Mouse (Mus musculus): ENCODE results near the gene Slc35d2. TPM values are rescaled to one million over a fixed set of nuclear protein-coding genes. Genes with fewer than 3 reads are reported as not detected.

The Slc35d2 gene
- 10.9 and 13.8 TPM in 2 replicates for polyA plus RNA-seq (2012; rRNA removed)

DNA sequence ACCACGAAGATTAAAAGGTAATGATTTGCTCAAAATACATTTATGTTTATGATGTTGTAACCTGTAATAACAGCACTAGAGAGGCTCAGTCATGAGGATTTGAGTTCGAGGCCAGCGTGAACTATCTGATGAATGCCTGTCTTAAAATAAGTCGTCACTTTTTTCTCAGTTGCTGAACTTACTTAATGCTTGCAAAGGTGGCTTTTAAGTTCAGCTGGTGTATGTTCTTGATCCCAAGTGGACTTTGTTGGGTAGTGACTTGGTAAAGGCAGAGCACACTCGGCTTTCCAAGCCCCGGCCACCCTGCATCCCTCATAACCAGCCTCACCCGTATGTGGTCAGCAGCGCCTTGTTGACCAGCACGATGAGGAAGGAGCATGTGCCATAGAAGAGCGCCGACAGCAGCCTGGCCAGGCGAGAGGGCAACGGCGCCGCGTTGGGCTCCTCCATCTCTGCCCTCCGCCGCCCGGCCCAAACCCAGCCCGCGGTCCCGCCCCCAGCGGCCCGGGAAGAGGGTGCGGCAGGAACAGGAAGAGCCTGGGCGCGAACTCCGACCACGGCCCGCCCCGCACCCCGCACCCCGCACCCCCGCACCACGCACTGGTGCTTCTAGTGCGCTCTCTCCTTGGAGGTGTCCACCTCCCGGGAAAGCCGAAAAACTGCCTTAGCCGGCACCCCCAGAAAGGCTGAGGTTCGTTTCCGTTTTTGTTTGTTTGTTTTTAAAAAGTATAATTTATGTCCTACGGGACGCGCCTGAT, at the start of gene Slc35d2:
Slc35d2 (minus strand) TSS at position 511 of the 758 bp plus-strand sequence.
- Histone ChIP-seq H3K27me3 (replicated peaks; ENCODE audit: control insufficient read depth, insufficient read depth, low read length) (no peaks in the 10 kb centered on the region), H3K4me1 (ENCODE audit: control insufficient read depth, insufficient read depth, low read length) (peaks cover 5% of the 10 kb centered on the region; the same call in 1 of the 2 replicates), H3K36me3 (ENCODE audit: control insufficient read depth, insufficient read depth, low read length) (no peaks in the 10 kb centered on the region), H3K27ac (ENCODE audit: insufficient read depth, low read depth, low read length) (peak within 1 kb of the TSS; percentile 88), H3K4me3 (ENCODE audit: insufficient read depth, low read depth, low read length) (peak within 1 kb of the TSS; percentile 66)
- 5% methylated on average over 44 of the region's 44 CpGs for WGBS
- DNase-seq = peak; percentile 86
- peak; percentile 18 for TF ChIP-seq POLR2A (IDR thresholded peaks at IDR 0.05; ENCODE audit: low read depth, low read length)
- TF ChIP-seq CTCF (conservative IDR thresholded peaks at IDR 0.05; ENCODE audit: insufficient read depth, insufficient read length, low read depth, low read length) = no peak

DNA sequence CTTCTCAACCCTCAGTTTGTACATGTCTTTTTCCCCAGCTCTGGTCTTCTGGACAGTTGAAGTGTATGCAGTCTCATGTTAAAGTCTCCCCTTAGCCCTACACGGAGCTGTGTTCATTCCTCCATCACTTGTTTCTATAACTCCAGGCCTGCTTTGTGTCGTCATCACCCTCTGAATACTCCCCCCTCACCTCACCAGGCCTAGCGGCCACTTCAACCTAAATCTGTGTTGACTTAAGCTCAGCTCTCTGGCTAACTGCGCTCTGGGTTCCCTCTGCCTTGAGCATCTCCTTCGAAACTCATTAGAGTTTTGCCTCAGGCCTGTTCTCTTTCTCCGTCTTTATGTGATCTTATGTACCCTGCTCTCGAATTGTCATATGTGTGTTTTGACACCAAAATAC, 48.8 kb upstream of the Slc35d2 start:
- H3K27me3 ChIP-seq (replicated peaks; ENCODE audit: control insufficient read depth, insufficient read depth, low read length) = no peaks in the 10 kb centered on the region
- peaks cover 3% of the 10 kb centered on the region; the same call in 1 of the 2 replicates for H3K4me1 ChIP-seq (ENCODE audit: control insufficient read depth, insufficient read depth, low read length)
- no peak overlapping the region for H3K27ac ChIP-seq (ENCODE audit: insufficient read depth, low read depth, low read length)
- H3K4me3 ChIP-seq (ENCODE audit: insufficient read depth, low read depth, low read length) = no peak overlapping the region
- WGBS = 83% methylated on average over 7 of the region's 7 CpGs
- DNase-seq = no peak
- TF ChIP-seq POLR2A (IDR thresholded peaks at IDR 0.05; ENCODE audit: low read depth, low read length) (no peak), CTCF (conservative IDR thresholded peaks at IDR 0.05; ENCODE audit: insufficient read depth, insufficient read length, low read depth, low read length) (no peak)
- 0 out of 2 replicates have a peak, but pooled peaks cover 1% of the 10 kb centered on the region for H3K36me3 ChIP-seq (ENCODE audit: control insufficient read depth, insufficient read depth, low read length)

DNA sequence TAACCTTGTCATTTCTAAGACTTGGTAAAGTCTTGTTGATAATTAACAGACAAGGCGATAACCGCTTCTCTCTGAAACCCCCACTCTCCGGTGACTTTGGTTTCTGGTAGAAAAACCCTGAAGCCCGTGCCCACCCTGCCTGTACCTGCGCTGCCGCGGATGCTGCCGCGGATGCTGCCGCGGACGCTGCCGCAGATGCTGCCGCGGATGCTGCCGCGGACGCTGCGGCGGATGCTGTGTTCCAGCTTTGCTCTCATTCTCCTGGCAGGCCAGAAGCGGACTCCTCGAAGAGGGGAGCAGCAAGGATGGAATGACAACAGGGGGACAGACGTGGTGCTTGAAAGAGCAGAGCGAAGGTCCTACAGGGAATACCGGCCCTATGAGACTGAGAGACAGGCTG, 40.6 kb upstream of the Slc35d2 start:
- Histone ChIP-seq H3K36me3 (ENCODE audit: control insufficient read depth, insufficient read depth, low read length) (no peaks in the 10 kb centered on the region), H3K27ac (ENCODE audit: insufficient read depth, low read depth, low read length) (no peak overlapping the region), H3K27me3 (replicated peaks; ENCODE audit: control insufficient read depth, insufficient read depth, low read length) (no peaks in the 10 kb centered on the region), H3K4me3 (ENCODE audit: insufficient read depth, low read depth, low read length) (no peak overlapping the region), H3K4me1 (ENCODE audit: control insufficient read depth, insufficient read depth, low read length) (no peaks in the 10 kb centered on the region)
- no peak for DNase-seq
- WGBS = 97% methylated on average over 25 of the region's 25 CpGs
- TF ChIP-seq POLR2A (IDR thresholded peaks at IDR 0.05; ENCODE audit: low read depth, low read length) = no peak
- no peak for TF ChIP-seq CTCF (conservative IDR thresholded peaks at IDR 0.05; ENCODE audit: insufficient read depth, insufficient read length, low read depth, low read length)

DNA sequence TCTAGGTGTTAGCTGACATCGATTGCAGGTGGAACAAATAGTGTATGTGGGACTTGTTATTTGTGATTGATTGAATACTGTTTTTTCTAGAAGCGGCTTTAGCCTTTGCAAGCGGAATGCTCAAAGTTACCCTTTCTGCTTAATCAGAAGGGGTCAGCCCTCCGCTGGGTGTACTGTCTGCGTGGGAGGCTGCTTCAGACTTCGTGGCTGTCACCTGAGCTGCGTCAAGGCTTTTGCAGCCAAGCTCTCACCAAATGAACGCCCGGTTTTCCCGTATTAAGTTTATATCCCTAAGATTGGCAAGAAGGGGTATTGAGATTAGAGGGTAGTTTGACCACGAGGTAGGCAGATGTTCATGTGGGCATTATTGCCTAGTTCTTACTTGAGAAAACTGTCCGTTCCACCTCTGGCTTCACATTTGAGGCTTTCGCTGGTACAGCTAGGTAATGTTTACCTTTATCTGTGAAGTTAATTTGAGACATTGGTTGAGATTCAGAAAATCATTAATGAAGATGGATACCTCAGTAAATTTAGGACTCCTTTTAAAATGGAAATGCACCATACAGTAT, 34.1 kb upstream of the Slc35d2 start:
- Histone ChIP-seq H3K27me3 (replicated peaks; ENCODE audit: control insufficient read depth, insufficient read depth, low read length) (no peaks in the 10 kb centered on the region), H3K4me1 (ENCODE audit: control insufficient read depth, insufficient read depth, low read length) (peaks cover 4% of the 10 kb centered on the region; the same call in 1 of the 2 replicates), H3K36me3 (ENCODE audit: control insufficient read depth, insufficient read depth, low read length) (no peaks in the 10 kb centered on the region), H3K27ac (ENCODE audit: insufficient read depth, low read depth, low read length) (no peak overlapping the region), H3K4me3 (ENCODE audit: insufficient read depth, low read depth, low read length) (peak overlapping the region; percentile 71)
- WGBS = 37% methylated on average over 13 of the region's 13 CpGs
- TF ChIP-seq POLR2A (IDR thresholded peaks at IDR 0.05; ENCODE audit: low read depth, low read length) = no peak
- DNase-seq = peak; percentile 54

DNA sequence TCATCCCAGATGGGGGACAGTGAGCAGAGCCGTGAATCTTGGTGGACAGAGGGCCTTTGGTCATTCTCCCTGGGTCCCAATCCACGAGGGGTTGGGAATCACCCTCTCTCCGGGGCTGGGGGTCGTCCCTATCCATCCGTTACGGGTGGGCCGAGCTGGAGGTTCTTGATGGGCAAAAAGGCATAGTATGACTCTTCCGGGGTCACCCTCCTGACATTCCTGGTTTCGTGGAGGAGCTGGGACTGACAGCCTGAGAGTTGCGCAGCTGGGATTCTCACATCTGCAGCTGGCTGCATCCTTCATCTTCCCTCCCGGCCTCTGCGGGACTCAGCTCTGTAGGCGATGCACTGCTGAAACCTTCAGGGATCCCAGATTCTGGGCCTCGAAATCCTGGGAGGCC, 33.5 kb upstream of the Slc35d2 start:
- WGBS = 8% methylated on average over 14 of the region's 14 CpGs
- DNase-seq = no peak
- TF ChIP-seq CTCF (conservative IDR thresholded peaks at IDR 0.05; ENCODE audit: insufficient read depth, insufficient read length, low read depth, low read length) = no peak
- no peak for TF ChIP-seq POLR2A (IDR thresholded peaks at IDR 0.05; ENCODE audit: low read depth, low read length)
- H3K27ac ChIP-seq (ENCODE audit: insufficient read depth, low read depth, low read length) = no peak overlapping the region
- peaks cover 4% of the 10 kb centered on the region; the same call in 1 of the 2 replicates for H3K4me1 ChIP-seq (ENCODE audit: control insufficient read depth, insufficient read depth, low read length)
- no peaks in the 10 kb centered on the region for H3K36me3 ChIP-seq (ENCODE audit: control insufficient read depth, insufficient read depth, low read length)
- no peaks in the 10 kb centered on the region for H3K27me3 ChIP-seq (replicated peaks; ENCODE audit: control insufficient read depth, insufficient read depth, low read length)
- peak overlapping the region; percentile 71 for H3K4me3 ChIP-seq (ENCODE audit: insufficient read depth, low read depth, low read length)

DNA sequence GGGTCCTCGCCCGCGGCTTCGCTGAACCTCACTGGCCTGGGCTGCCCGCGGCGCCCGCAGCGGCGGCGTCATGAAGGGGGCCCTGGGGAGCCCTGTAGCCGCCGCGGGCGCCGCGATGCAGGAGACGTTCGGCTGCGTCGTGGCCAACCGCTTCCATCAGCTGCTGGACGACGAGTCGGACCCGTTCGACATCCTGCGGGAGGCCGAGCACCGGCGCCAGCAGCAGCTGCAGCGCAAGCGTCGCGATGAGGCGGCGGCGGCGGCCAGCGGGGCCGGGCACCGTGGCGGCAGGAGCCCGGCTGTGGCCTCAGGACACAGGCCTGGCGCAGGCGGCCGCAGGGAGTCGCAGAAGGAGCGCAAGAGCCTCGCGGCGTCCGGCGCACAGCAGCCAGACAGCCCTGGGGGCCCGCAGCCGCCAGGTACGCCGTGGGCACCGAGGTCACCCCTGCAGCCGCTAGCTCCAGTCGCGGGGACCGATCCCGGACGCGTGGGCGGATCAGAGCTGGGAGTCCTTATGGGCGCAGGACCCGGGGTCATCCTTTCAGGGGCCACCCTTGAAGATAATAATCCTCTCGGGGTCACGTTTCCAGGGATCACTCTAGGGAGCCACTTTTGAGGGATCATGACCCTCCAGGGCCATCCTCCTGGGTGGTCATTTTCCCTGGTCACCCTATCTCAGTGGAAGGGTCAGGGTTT, 32.9 kb upstream of the Slc35d2 start:
- Histone ChIP-seq H3K27ac (ENCODE audit: insufficient read depth, low read depth, low read length) (peak overlapping the region; percentile 45), H3K4me1 (ENCODE audit: control insufficient read depth, insufficient read depth, low read length) (peaks cover 4% of the 10 kb centered on the region; the same call in 1 of the 2 replicates), H3K27me3 (replicated peaks; ENCODE audit: control insufficient read depth, insufficient read depth, low read length) (no peaks in the 10 kb centered on the region), H3K4me3 (ENCODE audit: insufficient read depth, low read depth, low read length) (peak overlapping the region; percentile 71), H3K36me3 (ENCODE audit: control insufficient read depth, insufficient read depth, low read length) (no peaks in the 10 kb centered on the region)
- under 1% methylated on average over 71 of the region's 71 CpGs for WGBS
- DNase-seq = no peak
- TF ChIP-seq CTCF (conservative IDR thresholded peaks at IDR 0.05; ENCODE audit: insufficient read depth, insufficient read length, low read depth, low read length) = no peak
- TF ChIP-seq POLR2A (IDR thresholded peaks at IDR 0.05; ENCODE audit: low read depth, low read length) = no peak

DNA sequence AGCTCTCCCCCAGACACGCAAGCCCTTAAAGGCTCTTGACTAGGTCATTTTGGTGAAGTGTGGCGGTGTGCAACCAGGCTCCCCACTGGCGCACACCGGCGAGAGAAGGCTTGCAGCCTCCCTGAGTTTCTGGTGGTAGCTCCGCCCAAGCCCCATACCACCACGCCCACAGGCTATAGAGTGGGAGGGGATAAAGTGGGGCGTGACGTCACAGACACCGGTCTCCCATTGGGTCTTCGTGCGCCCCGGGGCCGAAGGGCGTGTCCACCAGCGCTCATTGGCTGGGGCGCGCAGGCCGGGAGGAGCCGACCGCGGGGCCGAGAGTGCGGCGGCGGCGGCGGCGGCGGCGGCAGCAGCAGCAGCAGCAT, 32.4 kb upstream of the Slc35d2 start, which contains the start of gene Habp4:
Habp4 (plus strand) TSS at position 277 of the 368 bp plus-strand sequence.
- Histone ChIP-seq H3K27ac (ENCODE audit: insufficient read depth, low read depth, low read length) (peak within 1 kb of the TSS; percentile 46), H3K4me1 (ENCODE audit: control insufficient read depth, insufficient read depth, low read length) (peaks cover 4% of the 10 kb centered on the region; the same call in 1 of the 2 replicates), H3K27me3 (replicated peaks; ENCODE audit: control insufficient read depth, insufficient read depth, low read length) (no peaks in the 10 kb centered on the region), H3K36me3 (ENCODE audit: control insufficient read depth, insufficient read depth, low read length) (no peaks in the 10 kb centered on the region), H3K4me3 (ENCODE audit: insufficient read depth, low read depth, low read length) (peak within 1 kb of the TSS; percentile 71)
- TF ChIP-seq CTCF (conservative IDR thresholded peaks at IDR 0.05; ENCODE audit: insufficient read depth, insufficient read length, low read depth, low read length) = no peak
- TF ChIP-seq POLR2A (IDR thresholded peaks at IDR 0.05; ENCODE audit: low read depth, low read length) = no peak
- under 1% methylated on average over 31 of the region's 31 CpGs for WGBS
- peak; percentile 99 for DNase-seq

Measured in kidney, adult 2 months (tissue).